Mouse (Mus musculus) kidney, adult 2 months (tissue): ENCODE data around the gene Olfr1495. TPM values are rescaled to one million over a fixed set of nuclear protein-coding genes. Genes with fewer than 3 reads are reported as not detected.
"Not testable (repeated sequence)": the region's sequence is repeated elsewhere in the genome, so short reads cannot be mapped to it uniquely, and the experiment has no call there.

ENCODE experiments used
- DNase-seq: peaks from one replicate; pipeline ENCODE4 v3.0.0; 2021
- H3K27ac ChIP-seq: fragments of 200-500 bp; 2 replicates; pipeline ENCODE4 v1.5.1; 2012; ENCODE audit warnings: low read depth, low read length, control low read depth, inconsistent platforms; ENCODE audit not compliant: insufficient read depth
- H3K27me3 ChIP-seq: fragments of 200-500 bp; replicated peaks from 2 replicates; pipeline ENCODE4 v1.6.1; 2012; ENCODE audit warnings: mild to moderate bottlenecking, moderate library complexity, low read length, inconsistent platforms; ENCODE audit not compliant: control insufficient read depth, insufficient read depth
- H3K36me3 ChIP-seq: fragments of 200-500 bp; 2 replicates; pipeline ENCODE4 v1.6.1; 2012; ENCODE audit warnings: mild to moderate bottlenecking, moderate library complexity, low read length, inconsistent platforms; ENCODE audit not compliant: control insufficient read depth, insufficient read depth
- H3K4me1 ChIP-seq: fragments of 200-500 bp; 2 replicates; pipeline ENCODE4 v1.6.1; 2011; ENCODE audit warnings: low read length; ENCODE audit not compliant: control insufficient read depth, insufficient read depth
- H3K4me3 ChIP-seq: fragments of 200-500 bp; 2 replicates; pipeline ENCODE4 v1.5.1; 2011; ENCODE audit warnings: mild to moderate bottlenecking, low read depth, low read length, control low read depth; ENCODE audit not compliant: insufficient read depth
- CTCF ChIP-seq: fragments of 200-500 bp; conservative IDR thresholded peaks from 2 replicates; pipeline ENCODE4 v1.5.1; 2011; ENCODE audit warnings: low read depth, mild to moderate bottlenecking, control low read depth, low read length, moderate library complexity, mixed read lengths; ENCODE audit not compliant: insufficient read depth, insufficient read length
- POLR2A ChIP-seq: fragments of 200-500 bp; IDR thresholded peaks from one replicate; pipeline ENCODE4 v1.6.1; 2011; ENCODE audit warnings: low read depth, low read length, control low read depth
- WGBS: fragments of 180-500 bp; shearing (Covaris S2); methylation state at CpG from one replicate; pipeline ENCODE4 v1.1.7; 2018; 5-methylcytosine and 5-hydroxymethylcytosine counted together
- polyA plus RNA-seq: library from polyadenylated mRNA; depleted of rRNA; stranded (reverse); fragments of >200 nt; gene quantifications from 2 replicates; pipeline ENCODE4 v1.2.3, GENCODE M21; 2012; rRNA removed

Gene Olfr1495
- not detected in 2 replicates for polyA plus RNA-seq

GRCm38 (mm10) chr19:13764306-13764705, at the start of gene Olfr1495:
Gene Olfr1495, plus strand, starts transcription at chr19:13764606.
- WGBS: 74% methylated on average over 3 of the region's 3 CpGs
- TF ChIP-seq CTCF: no peak
- TF ChIP-seq POLR2A: no peak
- Histone ChIP-seq H3K27me3 (no peaks in the 10 kb centered on the region), H3K4me1 (no peaks in the 10 kb centered on the region), H3K36me3 (no peaks in the 10 kb centered on the region), H3K27ac (no peak within 1 kb of the TSS), H3K4me3 (no peak within 1 kb of the TSS)
- no peak for DNase-seq

- WGBS: 45% methylated on average over 2 of the region's 2 CpGs
- H3K27ac ChIP-seq: no peak within 1 kb of the TSS
- H3K36me3 ChIP-seq: no peaks in the 10 kb centered on the region
- DNase-seq: no peak
- H3K27me3 ChIP-seq: no peaks in the 10 kb centered on the region
- no peak within 1 kb of the TSS for H3K4me3 ChIP-seq
- H3K4me1 ChIP-seq: no peaks in the 10 kb centered on the region
- TF ChIP-seq POLR2A (no peak), CTCF (no peak)
Measured at GRCm38 (mm10) chr19:13722978-13723377, 41.4 kb upstream of the Olfr1495 start, which contains the start of gene Olfr1493-ps1. Gene Olfr1493-ps1, plus strand, starts transcription at chr19:13723278.

- H3K36me3 ChIP-seq: no peaks in the 10 kb centered on the region
- WGBS: 70% methylated on average over 4 of the region's 4 CpGs
- no peaks in the 10 kb centered on the region for H3K27me3 ChIP-seq
- H3K27ac ChIP-seq: no peak within 1 kb of the TSS
- no peak for DNase-seq
- no peak within 1 kb of the TSS for H3K4me3 ChIP-seq
- no peaks in the 10 kb centered on the region for H3K4me1 ChIP-seq
- TF ChIP-seq CTCF: no peak
- no peak for TF ChIP-seq POLR2A
Measured at GRCm38 (mm10) chr19:13739428-13739827, 25.0 kb upstream of the Olfr1495 start, which contains the start of gene Olfr1494. Gene Olfr1494, plus strand, starts transcription at chr19:13739728.

- Histone ChIP-seq H3K4me1 (no peaks in the 10 kb centered on the region), H3K36me3 (no peaks in the 10 kb centered on the region), H3K4me3 (no peak overlapping the region), H3K27ac (no peak overlapping the region), H3K27me3 (no peaks in the 10 kb centered on the region)
- TF ChIP-seq POLR2A (no peak), CTCF (no peak)
- WGBS: 88% methylated on average over 1 of the region's 1 CpGs
- no peak for DNase-seq
Measured at GRCm38 (mm10) chr19:13749366-13749765, 15.0 kb upstream of the Olfr1495 start.

GRCm38 (mm10) chr19:13768565-13769276, 4.3 kb downstream of the Olfr1495 start:
- TF ChIP-seq CTCF: no peak
- TF ChIP-seq POLR2A: no peak
- no peak overlapping the region for H3K4me3 ChIP-seq
- no peaks in the 10 kb centered on the region for H3K36me3 ChIP-seq
- no peaks in the 10 kb centered on the region for H3K4me1 ChIP-seq
- DNase-seq: no peak
- WGBS: 89% methylated on average over 9 of the region's 9 CpGs
- no peak overlapping the region for H3K27ac ChIP-seq
- no peaks in the 10 kb centered on the region for H3K27me3 ChIP-seq

GRCm38 (mm10) chr19:13777578-13777977, 13.2 kb downstream of the Olfr1495 start, which contains the start of gene Olfr1496:
Gene Olfr1496, plus strand, starts transcription at chr19:13777878.
- Histone ChIP-seq H3K4me1 (no peaks in the 10 kb centered on the region), H3K36me3 (no peaks in the 10 kb centered on the region), H3K27me3 (no peaks in the 10 kb centered on the region), H3K4me3 (no peak within 1 kb of the TSS), H3K27ac (no peak within 1 kb of the TSS)
- DNase-seq: no peak
- WGBS: 89% methylated on average over 1 of the region's 1 CpGs
- TF ChIP-seq CTCF: no peak
- TF ChIP-seq POLR2A: no peak

GRCm38 (mm10) chr19:13798102-13798501, 33.7 kb downstream of the Olfr1495 start, which contains the start of gene Olfr1497:
Gene Olfr1497, minus strand, starts transcription at chr19:13798202.
- Histone ChIP-seq H3K27ac (no peak within 1 kb of the TSS), H3K36me3 (no peaks in the 10 kb centered on the region), H3K4me3 (no peak within 1 kb of the TSS), H3K4me1 (no peaks in the 10 kb centered on the region), H3K27me3 (no peaks in the 10 kb centered on the region)
- TF ChIP-seq CTCF (no peak), POLR2A (no peak)
- no peak for DNase-seq

- not testable (repeated sequence) for H3K27ac ChIP-seq, H3K36me3 ChIP-seq, H3K27me3 ChIP-seq, H3K4me3 ChIP-seq, DNase-seq, H3K4me1 ChIP-seq
- 69% methylated on average over 1 of the region's 1 CpGs for WGBS
Measured at GRCm38 (mm10) chr19:13805486-13805885, 41.1 kb downstream of the Olfr1495 start.
